Mouse (Mus musculus) fat pad, adult 2 months (tissue): Measurements from ENCODE around the gene Rapgef6.

Experiments used
- DNase-seq: peaks from one replicate; pipeline ENCODE4 v3.0.0-alpha.2; 2011; ENCODE audit warnings: low read depth, low spot score; ENCODE audit errors: extremely low read depth

The Rapgef6 gene

GRCm38 (mm10) chr11:54730931-54731330 is 208.3 kb downstream of the Rapgef6 start:
- DNase-seq, result no peak

GRCm38 (mm10) chr11:54731367-54731766 is 208.7 kb downstream of the Rapgef6 start:
- no peak for DNase-seq

- DNase-seq, result no peak
Measured at GRCm38 (mm10) chr11:54733546-54733945, 210.9 kb downstream of the Rapgef6 start.

- DNase-seq, result no peak
Measured at GRCm38 (mm10) chr11:54735114-54735513, 212.5 kb downstream of the Rapgef6 start.

- DNase-seq, result no peak
Measured at GRCm38 (mm10) chr11:54736903-54737302, 214.3 kb downstream of the Rapgef6 start.

- peak; percentile 68 for DNase-seq
Measured at GRCm38 (mm10) chr11:54739012-54739750, 216.5 kb downstream of the Rapgef6 start.

- no peak for DNase-seq
Measured at GRCm38 (mm10) chr11:54741330-54741729, 218.7 kb downstream of the Rapgef6 start.

- no peak for DNase-seq
Measured at GRCm38 (mm10) chr11:54744231-54744630, 221.6 kb downstream of the Rapgef6 start.
